Comparison of ENCODE assay signal across 16 mouse cellular contexts in genomic region chr13:40713241-40713640, GRCm38 (mm10). TPM values are rescaled to one million over a fixed set of nuclear protein-coding genes. Genes with fewer than 3 reads are reported as not detected.
"Had no signal": no experiment of that assay in that cellular context is flagged by ENCODE, and none has a peak within 500 bp of the region (broad histone marks: within the 10 kb centered on the region; RNA-seq: fewer than 3 reads in every experiment).

No protein-coding gene starts in this region.

- H3K27ac ChIP-seq: kidney, embryonic 15.5 days; left cerebral cortex, adult 2 months; liver, embryonic 13.5 days; midbrain, embryonic 13.5 days; neural tube, embryonic 12.5 days; neural tube, embryonic 15.5 days had no signal

- H3K9me3 ChIP-seq: kidney, embryonic 15.5 days; liver, embryonic 13.5 days; midbrain, embryonic 13.5 days; neural tube, embryonic 12.5 days; neural tube, embryonic 15.5 days had no signal

- H3K4me2 ChIP-seq: kidney, embryonic 15.5 days; liver, embryonic 13.5 days; midbrain, embryonic 13.5 days; neural tube, embryonic 12.5 days; neural tube, embryonic 15.5 days had no signal

- H3K4me1 ChIP-seq: liver, embryonic 13.5 days had no signal

- H3K4me3 ChIP-seq: kidney, embryonic 15.5 days; left cerebral cortex, adult 2 months; liver, embryonic 13.5 days; midbrain, embryonic 13.5 days; neural tube, embryonic 12.5 days; neural tube, embryonic 15.5 days had no signal

- ATAC-seq: midbrain, embryonic 13.5 days had no signal

- H3K36me3 ChIP-seq: kidney, embryonic 15.5 days; liver, embryonic 13.5 days; midbrain, embryonic 13.5 days; neural tube, embryonic 12.5 days; neural tube, embryonic 15.5 days had no signal

- DNase-seq: kidney, adult 8-10 months; kidney, postnatal 10 days; kidney, postnatal 36 days; layer of hippocampus, postnatal 36 days; liver, embryonic 13.5 days; lung, adult 2 months; lung, postnatal 14 days; lung, postnatal 4 days; thymus, adult 18-20 months; thymus, postnatal 36 days had no signal

- H3K9ac ChIP-seq: kidney, embryonic 15.5 days; liver, embryonic 13.5 days; midbrain, embryonic 13.5 days; neural tube, embryonic 12.5 days; neural tube, embryonic 15.5 days had no signal

RNA-seq across cellular contexts. Expression of gene Tfap2a, which starts 24.9 kb away (rescaled TPM):
- polyA plus RNA-seq: liver, embryonic 13.5 days; liver, embryonic 16.5 days had no signal
